Mouse (Mus musculus) embryo, embryonic 10 days (tissue): ENCODE measurements around the gene Zfp354a.
"Not testable (repeated sequence)": the region's sequence is repeated elsewhere in the genome, so short reads cannot be mapped to it uniquely, and the experiment has no call there.

ENCODE experiments used
- DNase-seq: peaks from one replicate; pipeline ENCODE4 v3.0.0-alpha.2; 2015; ENCODE audit warnings: low spot score

Gene Zfp354a

DNA sequence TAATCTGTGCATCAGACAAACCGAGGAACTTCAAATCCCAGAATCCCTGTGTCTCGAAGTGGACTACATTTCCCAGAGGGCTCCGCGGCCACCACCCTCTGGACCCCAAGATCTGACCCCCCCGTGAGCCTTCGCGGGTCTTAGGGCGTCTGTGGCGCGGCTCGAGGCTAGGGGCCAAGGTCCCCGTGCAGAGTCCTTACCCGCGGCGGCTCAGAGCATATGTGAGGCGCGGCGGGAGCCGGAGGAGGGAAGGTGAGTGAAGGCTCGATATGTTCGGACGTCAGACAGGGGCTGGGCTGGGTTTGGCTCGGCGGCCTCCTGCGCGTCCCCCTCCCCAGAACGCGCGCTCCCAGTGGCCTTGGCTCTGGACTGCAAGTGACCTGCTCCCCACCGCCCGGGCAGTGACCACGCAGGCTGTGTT, at the start of gene Zfp354a:
Gene Zfp354a (plus strand): TSS at position 107 of the 421 bp plus-strand sequence.
- peak; percentile 86 for DNase-seq

DNA sequence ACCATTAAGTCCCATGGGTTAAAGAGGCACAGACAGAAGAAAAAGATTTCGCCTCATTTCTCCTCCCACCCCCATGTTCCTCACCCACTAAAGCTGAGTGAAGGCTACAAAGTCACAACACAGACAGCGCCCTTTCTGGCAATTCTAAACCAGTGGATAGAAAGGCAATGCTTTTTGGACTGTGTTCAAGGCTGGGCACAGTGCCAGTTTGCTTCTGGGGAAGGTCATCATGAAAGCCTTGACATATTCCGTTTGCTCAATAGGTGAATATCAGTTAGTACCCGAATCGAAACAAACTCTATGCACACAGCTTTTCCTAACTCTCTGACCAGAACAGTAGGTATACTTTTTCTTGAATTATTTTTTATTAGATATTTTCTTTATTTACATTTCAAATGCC, 47.2 kb upstream of the Zfp354a start:
- DNase-seq = no peak

DNA sequence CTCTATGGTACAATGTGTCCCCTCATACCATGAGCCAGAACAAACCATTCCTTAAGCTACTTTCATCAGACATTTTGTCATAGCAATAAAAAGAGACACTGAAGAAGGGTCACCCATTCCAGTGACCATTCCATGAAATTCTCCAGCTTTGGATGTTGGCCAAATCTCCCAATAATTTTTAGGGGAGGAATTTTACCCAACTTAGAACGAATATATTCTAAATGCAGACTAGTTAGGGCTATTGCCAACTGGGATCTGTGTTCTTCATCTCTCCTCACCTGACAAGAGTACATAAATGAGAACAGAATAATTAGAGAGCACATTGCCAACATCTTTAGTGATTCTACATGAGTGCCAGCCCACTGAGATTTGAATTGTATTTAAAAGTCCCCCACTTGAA, 45.1 kb upstream of the Zfp354a start, which contains the start of gene Olfr54:
Gene Olfr54 (plus strand): TSS at position 301 of the 400 bp plus-strand sequence.
- DNase-seq = no peak

DNA sequence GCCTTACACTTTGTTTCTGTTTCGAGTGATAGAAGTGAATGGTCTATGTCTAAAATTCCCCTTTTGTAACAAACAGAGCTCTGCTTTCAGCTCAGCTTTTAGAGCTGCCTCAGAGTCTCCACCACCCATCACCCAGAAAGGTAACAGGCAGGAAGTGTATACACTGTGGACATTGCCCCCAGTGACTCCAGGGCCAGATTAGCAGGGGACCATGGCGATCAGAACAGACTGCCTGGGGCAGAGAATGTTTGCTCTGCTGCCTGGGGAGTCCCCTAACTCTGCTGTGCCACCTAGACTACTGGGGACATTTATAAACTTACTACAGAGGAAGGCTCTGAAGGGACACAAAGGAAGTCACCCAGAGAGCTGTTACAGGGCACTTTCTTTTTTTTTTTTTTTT, 42.7 kb upstream of the Zfp354a start:
- no peak for DNase-seq

DNA sequence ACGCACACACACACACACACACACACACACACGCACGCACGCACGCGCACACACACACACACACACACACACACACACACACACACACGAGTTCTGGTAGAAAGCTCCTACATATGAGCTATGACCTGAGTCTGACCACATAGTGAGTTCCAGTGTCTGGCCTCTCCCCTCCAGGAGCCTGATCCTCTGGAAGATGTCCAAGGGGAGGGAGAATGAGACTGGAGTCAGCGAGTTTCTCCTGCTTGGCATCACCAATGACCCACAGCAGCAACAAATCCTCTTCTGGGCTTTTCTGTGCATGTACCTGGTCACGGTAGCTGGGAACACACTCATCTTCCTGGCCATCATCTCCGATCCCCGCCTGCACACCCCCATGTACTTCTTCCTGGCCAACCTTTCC, 32.2 kb upstream of the Zfp354a start:
- not testable (repeated sequence) for DNase-seq

DNA sequence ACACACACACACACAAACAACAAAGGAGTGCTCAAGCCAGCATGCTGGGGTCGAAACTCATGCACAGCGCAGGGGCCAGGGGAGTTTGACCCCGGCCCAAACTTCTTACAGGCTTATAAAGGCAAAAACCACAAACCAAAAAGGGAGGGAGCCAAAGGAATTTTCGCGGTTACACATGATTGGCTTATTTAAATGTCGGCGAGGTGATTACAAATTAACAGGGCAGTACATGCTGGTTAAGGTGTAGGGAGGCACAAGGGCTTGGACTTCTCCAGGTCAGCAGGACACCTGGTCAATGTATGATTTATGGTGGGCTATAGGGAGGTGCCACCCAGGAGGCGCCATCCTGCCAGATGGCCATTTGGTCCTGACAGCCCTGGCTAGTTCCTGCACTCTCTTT, 29.7 kb upstream of the Zfp354a start:
- DNase-seq = not testable (repeated sequence)

DNA sequence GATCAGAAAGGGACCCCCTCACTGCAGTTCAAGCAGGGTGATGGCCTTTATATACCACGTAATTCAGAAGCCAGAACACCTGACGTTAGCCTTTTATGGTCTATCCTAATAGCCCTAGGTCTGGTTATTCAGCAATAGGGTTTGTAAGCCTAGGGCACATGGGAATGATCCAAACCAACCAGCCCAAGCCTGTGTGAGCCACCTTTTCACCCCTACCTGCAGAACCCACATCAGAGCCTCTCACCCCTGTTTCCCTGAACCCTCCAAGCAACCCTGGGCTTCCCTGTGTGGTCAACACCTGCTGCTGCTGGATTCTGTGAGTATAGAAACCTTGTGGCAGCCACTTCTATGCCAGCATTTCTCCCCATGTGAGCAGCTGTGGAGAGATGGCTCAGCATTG, 28.8 kb upstream of the Zfp354a start:
- no peak for DNase-seq

DNA sequence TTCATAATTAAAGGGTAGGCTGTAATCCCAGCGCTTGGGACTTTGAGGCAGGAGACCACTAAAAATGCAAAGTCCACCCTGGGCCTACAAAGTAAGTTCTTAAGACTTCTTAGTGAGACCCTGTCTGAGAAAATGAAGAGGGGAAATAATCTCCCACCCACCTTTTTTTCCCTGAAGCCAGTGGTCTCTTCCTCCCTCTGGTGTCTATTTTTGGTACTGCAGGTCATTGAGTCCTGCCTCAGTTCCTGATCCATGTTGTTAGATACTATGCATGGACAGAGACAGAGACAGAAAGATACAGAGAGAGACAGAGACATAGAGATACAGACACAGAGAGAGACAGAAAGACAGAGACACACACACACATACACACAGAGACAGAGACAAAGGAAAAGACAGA, 26.2 kb upstream of the Zfp354a start:
- DNase-seq = peak; percentile 61

DNA sequence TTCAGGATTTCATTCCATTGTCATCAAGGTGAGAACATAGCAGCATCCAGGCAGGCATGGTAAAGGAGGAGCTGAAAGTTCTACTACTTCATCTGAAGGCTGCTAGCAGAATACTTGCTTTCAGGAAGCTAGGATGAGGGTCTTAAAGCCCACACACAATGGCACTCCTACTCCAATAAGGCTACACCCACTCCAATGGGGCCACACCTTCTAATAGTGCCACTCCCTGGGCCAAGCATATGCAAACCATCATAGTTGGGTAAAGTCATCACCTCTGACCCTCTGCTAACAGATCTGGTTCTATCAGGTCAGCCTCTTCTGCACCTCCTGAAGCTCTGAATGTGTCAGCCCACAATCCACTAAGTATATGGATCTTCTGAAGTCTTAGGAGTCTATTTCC, 24.9 kb upstream of the Zfp354a start:
- not testable (repeated sequence) for DNase-seq

DNA sequence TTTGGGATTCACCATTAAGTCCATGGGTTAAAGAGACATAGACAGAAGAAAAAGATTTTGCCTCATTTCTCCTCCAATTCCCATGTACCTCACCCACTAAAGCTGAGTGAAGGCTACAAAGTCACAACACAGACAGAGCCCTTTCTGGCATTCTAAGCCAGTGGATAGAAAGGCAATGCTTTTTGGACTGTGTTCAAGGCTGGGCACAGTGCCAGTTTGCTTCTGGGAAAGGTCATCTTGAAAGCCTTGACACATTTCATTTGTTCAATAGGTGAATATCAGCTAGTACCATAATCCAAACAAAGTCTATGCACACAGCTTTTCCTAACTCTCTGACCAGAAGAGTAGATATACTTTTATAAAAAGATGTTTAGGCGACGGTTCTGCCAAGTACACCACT, 23.1 kb upstream of the Zfp354a start:
- no peak for DNase-seq

DNA sequence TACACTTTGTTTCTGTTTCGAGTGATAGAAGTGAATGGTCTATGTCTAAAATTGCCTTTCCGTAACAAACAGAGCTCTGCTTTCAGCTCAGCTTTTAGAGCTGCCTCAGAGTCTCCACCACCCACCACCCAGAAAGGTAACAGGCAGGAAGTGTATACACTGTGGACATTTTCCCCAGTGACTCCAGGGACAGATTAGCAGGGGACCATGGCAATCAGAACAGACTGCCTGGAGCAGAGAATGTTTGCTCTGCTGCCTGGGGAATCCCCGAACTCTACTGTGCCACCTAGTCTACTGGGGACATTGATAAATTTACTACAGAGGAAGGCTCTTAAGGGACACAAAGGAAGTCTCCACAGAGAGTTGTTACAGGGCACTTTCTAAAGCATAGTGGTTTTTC, 14.3 kb upstream of the Zfp354a start:
- DNase-seq = not testable (repeated sequence)

DNA sequence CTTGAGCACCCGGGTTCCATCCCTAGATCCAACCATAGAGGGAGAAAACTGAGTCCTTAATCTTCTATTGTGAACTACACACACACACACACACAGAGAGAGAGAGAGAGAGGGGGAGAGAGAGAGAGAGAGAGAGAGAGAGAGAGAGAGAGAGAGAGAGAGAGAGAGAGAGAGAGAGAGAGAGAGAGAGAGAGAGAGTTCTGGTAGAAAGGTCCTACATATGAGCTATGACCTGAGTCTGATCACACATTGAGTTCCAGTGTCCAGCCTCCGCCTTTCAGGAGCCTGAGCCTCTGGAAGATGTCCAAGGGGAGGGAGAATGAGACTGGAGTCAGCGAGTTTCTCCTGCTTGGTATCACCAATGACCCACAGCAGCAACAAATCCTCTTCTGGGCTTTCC, 11.2 kb upstream of the Zfp354a start, which contains the start of gene Olfr1375:
Gene Olfr1375 (plus strand): TSS at position 301 of the 400 bp plus-strand sequence.
- not testable (repeated sequence) for DNase-seq

DNA sequence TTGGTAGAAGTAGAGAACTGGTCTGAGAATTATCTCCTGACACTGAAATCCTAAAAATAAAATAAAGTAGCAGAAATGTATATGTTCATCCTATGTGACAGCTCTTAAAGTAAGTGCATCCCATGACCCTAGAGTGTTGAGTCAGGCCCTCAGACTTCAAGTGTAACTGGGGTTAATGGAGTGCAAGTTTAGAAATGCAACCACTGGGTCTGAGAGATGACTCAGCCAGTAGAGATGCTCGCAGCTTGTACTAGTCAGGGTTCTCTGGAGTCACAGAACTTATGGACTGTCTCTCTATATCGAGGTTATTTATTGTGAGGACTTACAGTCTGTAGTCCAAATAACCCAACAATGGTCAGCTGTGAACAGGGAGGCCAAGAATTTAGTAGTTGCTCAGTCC, 7.4 kb upstream of the Zfp354a start:
- no peak for DNase-seq

DNA sequence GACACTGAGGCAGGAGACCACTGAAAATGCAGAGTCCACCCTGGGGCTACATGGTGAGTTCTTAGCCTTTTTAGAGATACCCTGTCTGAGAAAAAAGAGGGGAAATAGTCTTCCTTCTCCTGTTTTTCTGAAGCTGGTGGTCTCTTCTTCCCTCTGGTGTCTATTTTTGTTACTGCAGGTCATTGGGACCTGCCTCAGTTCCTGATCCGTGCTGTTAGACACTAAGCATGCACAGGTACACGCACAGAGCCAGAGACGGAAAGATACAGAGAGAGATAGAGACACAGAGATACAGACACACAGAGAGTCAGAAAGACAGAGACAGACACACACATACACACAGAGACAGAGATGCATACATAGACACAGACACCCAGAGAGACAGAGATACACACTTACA, 5.8 kb upstream of the Zfp354a start:
- DNase-seq = no peak

DNA sequence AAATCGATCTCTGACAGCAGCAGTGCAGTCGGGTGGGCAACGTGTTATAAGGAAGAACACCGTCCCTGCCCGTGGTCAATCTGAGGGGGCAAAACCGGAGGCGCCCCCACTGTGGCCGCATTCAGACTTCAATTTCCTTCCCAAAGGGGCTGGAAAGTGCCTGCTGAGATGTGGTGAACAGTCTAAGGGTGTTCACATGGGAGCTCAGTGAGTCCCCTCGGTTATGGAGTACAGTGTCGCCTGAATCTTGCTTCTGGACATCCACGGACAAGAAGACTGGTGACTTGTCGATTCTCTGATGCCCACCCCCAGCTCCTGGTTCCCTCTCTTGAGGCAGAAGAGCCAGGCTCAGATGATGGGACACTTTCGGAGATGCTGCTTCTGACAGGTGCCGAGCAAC, 583 bp downstream of the Zfp354a start:
- DNase-seq = peak; percentile 6

DNA sequence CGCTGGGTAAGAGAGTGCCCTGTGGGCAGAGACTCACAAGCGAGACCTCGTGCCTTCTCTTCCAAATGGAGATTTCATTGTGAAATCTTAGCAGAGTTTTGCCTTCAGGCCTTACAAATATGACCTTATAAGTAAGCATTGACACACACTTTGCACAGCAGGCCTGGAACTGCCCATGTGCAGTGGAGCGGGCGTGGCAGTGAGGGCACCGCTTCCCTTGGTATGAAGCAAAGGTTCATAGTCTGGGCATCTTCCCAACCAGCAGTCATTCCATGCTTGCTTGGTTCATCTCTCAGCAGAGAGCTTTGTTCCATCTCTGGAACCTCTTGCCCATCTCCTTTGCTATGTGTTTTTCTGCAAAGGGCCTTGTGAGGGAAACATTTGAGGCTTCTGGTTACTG, 1.9 kb downstream of the Zfp354a start:
- DNase-seq = no peak

DNA sequence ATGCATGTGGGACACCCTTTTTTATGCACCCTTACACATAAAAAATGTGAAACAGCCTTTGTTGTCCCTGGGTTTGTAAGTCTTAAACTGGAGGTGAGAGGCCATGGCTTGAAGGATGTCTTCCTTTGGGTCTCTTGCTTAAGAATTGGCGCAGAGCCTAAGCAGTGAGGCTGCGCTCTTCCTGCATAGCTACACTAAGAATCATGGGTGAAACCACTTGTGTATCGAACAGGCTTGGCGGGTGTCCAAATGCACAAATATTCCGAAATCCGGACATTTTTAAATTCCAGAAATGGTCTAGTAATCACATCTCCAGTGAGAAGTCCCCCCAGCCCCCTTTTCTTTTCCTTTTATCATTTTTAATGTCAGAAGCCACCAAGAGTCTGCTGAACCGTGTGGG, 4.2 kb downstream of the Zfp354a start:
- no peak for DNase-seq

DNA sequence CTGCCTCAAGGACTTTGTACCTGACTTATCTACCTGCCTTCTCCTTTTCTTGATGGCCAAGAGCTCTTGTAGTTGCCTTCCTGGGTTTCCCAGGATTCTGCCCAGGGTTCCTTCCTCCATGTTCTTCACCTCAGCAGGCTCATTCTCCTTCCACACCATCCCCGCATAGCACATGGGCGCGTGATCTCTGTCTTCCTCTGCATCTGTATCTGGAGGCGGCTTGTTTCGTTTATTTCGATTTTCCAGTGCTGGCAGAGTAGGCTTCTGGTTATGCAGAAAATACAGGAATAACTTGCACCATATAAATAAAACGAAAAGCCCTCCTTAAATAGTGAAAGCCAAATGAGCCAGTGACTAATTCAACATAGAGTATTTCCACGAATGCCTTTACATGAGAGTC, 4.8 kb downstream of the Zfp354a start:
- no peak for DNase-seq

DNA sequence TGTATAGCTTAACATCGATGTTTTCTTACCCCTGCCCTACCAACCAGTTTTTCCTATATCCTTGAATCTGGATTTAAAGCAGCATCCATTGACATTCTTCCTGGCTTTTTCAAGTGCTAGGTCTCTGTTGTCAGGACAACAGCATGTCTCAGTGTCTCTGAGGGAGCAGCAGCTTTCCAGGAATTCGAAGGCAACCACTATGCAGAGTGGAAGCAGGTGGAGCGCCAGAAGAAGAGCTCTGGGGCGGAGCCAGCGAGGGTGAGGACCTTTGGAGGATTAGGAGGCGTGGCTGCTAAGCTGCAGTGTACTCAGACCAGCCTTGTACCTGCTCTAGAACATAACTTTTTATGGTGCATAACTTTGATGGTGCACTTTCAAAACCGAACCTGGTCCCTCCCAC, 25.5 kb downstream of the Zfp354a start:
- no peak for DNase-seq

DNA sequence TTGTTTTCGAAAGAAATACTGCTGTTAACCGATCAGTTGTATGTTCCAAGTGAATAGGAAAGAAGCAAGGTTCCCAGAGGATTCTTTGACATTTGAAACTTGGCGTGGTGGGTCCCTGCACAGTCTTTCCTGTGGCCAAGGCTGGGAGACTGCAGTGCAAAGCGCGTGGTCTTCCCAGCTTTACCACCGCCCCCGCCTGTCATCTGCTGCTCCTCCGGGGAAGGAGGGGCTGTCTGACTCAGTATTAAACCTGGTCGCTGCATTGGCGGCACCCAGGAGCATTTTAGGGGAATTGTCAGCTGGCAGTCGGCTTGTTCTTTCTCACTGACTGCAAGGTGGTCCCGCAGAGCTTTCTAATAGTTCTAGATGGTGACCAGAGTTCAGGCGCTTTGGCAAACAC, 26.2 kb downstream of the Zfp354a start:
- no peak for DNase-seq

DNA sequence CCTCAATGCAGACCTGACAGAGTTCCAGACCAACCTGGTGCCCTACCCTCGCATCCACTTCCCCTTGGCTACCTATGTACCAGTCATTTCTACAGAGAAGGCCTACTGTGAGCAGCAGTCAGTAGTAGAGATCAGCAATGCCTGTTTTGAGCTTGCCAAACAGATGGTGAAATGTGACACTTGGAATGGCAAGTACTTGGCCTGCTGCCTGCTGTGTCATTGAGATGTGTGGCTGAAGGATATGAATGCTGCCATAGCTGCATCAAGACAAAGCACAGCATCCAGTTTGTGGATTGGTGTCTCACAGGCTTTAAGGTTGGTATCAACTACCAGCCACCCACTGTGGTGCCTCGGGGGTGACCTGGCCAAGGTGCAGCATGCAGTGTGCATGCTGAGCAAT, 48.2 kb downstream of the Zfp354a start:
- DNase-seq = no peak

DNA sequence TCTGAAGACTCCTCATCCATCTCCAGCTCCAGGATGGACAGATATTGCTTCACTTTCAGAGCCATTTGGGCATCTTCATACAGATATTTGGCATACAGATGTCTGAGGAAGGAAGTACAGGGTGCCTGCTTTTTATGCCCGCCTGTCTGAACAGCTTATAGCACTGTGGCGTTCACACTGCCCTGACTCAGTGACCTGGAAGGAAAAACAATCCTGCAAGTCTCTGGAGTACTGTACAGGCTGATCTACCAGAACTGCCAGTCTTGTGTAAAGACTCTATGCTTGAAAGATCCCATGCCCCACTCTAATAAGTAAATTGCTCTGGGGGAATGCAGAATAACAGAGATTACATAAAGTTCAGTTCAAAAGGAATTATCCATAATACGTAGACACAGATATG, 51.6 kb downstream of the Zfp354a start:
- no peak for DNase-seq
